Mouse (Mus musculus) frontal cortex, adult (tissue): ENCODE measurements around the gene Pfdn6.
"Not testable (repeated sequence)": the region's sequence is repeated elsewhere in the genome, so short reads cannot be mapped to it uniquely, and the experiment has no call there.

ENCODE experiments used
- ATAC-seq: cut with Nextera tagmentation; 2 replicates; pipeline ENCODE4 v1.9.2; 2017; ENCODE audit warnings: mild to moderate bottlenecking, moderate library complexity, mixed read lengths; ENCODE audit not compliant: low TSS enrichment

The Pfdn6 gene

GRCm38 (mm10) chr17:33897114-33897794, 42.9 kb downstream of the Pfdn6 start:
- no peak for ATAC-seq

- ATAC-seq: not testable (repeated sequence)
These were observed 47.1 kb downstream of the Pfdn6 start for GRCm38 (mm10) chr17:33893011-33893410.

DNA sequence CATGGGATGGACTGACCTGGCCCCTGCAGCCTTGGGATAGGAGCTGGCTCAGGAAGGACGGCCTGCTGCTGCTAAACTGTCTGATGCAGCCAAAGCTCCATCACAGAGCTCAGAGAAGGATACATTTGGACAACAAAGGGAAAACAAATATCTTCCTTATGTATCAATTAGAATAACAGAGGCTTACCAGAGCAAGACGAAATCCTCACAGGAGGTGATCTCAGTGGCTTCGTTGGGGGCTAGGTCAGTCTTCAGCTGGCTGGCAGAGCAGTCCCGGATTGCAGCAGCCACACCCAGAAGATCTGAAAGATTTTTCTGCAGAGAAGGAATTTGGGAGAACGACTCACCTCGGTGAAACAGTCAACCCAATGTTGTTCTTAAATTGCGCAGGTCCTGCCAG, 47.7 kb downstream of the Pfdn6 start:
- no peak for ATAC-seq

GRCm38 (mm10) chr17:33891892-33892291, 48.3 kb downstream of the Pfdn6 start:
- ATAC-seq: not testable (repeated sequence)

DNA sequence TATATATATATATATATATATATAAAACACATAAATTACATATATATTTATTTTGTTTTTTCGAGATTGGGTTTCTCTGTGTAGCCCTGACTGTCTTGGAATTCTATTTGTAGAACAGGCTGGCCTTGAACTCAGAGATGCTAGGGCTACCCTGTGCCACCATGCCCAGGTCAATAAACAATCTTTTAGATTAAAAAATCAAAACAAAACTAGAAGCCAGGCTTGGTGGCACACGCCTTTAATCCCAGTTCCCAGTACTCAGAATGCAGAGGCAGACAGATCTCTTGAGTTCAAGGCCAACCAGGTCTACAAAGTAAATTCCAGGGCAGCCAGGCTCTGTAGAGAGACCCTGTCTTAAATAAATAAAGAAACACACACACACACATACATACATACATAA, 48.8 kb downstream of the Pfdn6 start:
- no peak for ATAC-seq

- peak; percentile 100 for ATAC-seq
These were observed 49.5 kb downstream of the Pfdn6 start, which contains the start of gene Kifc1 for GRCm38 (mm10) chr17:33890533-33891059. Gene Kifc1, minus strand, starts transcription at chr17:33890661.

DNA sequence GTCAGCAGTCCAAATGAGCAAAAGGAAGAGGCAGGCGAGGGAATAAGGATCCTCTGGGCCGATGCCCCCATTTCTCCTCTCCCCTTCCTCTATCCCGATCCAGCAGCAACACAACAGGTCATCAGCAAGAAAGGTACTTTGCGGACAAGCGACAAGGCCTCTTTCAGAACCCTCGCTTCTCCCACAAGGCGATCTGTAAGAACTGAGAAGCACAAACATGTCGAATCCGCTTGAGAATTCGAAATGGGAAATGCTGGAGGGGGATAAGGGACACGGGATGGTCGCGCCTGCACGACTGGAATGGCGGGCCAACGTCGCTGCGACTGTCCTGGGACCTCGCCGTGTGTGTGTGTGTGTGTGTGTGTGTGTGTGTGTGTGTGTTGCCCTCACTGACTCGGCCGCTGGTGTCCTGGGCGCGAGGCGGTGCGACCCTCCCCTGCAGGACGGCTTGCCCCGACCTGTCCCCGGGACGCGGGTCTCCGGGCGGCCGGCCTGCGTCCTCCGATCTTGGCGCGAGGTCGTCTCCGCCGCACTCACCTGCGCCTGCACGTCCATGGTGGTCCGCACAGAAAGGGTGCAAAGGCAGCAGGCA, 50.1 kb downstream of the Pfdn6 start:
- ATAC-seq: not testable (repeated sequence)
